Mouse (Mus musculus): ENCODE data around the gene Trpc4ap.
A peak's percentile ranks its signal among the peaks of the same experiment; 100 is the strongest.

Gene Trpc4ap

GRCm38 (mm10) chr2:155645746-155646145, 46.4 kb downstream of the Trpc4ap start:
- no peak for DNase-seq (ENCODE audit: extremely low read depth, insufficient read length, low spot score)

- no peak for DNase-seq (ENCODE audit: extremely low read depth, insufficient read length, low spot score)
These were observed 50.4 kb downstream of the Trpc4ap start for GRCm38 (mm10) chr2:155641540-155642472.

GRCm38 (mm10) chr2:155640656-155641055, 51.5 kb downstream of the Trpc4ap start:
- no peak for DNase-seq (ENCODE audit: extremely low read depth, insufficient read length, low spot score)

GRCm38 (mm10) chr2:155637411-155637810, 54.8 kb downstream of the Trpc4ap start:
- DNase-seq (ENCODE audit: extremely low read depth, insufficient read length, low spot score): no peak

- DNase-seq (ENCODE audit: extremely low read depth, insufficient read length, low spot score): no peak
These were observed 55.3 kb downstream of the Trpc4ap start for GRCm38 (mm10) chr2:155636881-155637280.

- DNase-seq (ENCODE audit: extremely low read depth, insufficient read length, low spot score): no peak
These were observed 56.2 kb downstream of the Trpc4ap start for GRCm38 (mm10) chr2:155635961-155636360.

- DNase-seq (ENCODE audit: extremely low read depth, insufficient read length, low spot score): no peak
These were observed 57.6 kb downstream of the Trpc4ap start for GRCm38 (mm10) chr2:155634562-155634961.

GRCm38 (mm10) chr2:155633731-155634130, 58.5 kb downstream of the Trpc4ap start:
- no peak for DNase-seq (ENCODE audit: extremely low read depth, insufficient read length, low spot score)

- DNase-seq (ENCODE audit: extremely low read depth, insufficient read length, low spot score): no peak
These were observed 59.1 kb downstream of the Trpc4ap start for GRCm38 (mm10) chr2:155633121-155633520.

GRCm38 (mm10) chr2:155632138-155632936, 59.8 kb downstream of the Trpc4ap start:
- no peak for DNase-seq (ENCODE audit: extremely low read depth, insufficient read length, low spot score)

GRCm38 (mm10) chr2:155630590-155631416, 61.4 kb downstream of the Trpc4ap start:
- no peak for DNase-seq (ENCODE audit: extremely low read depth, insufficient read length, low spot score)

- DNase-seq (ENCODE audit: extremely low read depth, insufficient read length, low spot score): no peak
These were observed 62.0 kb downstream of the Trpc4ap start for GRCm38 (mm10) chr2:155630153-155630552.

GRCm38 (mm10) chr2:155629231-155629661, 62.9 kb downstream of the Trpc4ap start:
- DNase-seq (ENCODE audit: extremely low read depth, insufficient read length, low spot score): no peak

GRCm38 (mm10) chr2:155628519-155628918, 63.7 kb downstream of the Trpc4ap start:
- no peak for DNase-seq (ENCODE audit: extremely low read depth, insufficient read length, low spot score)

GRCm38 (mm10) chr2:155628112-155628511, 64.1 kb downstream of the Trpc4ap start:
- no peak for DNase-seq (ENCODE audit: extremely low read depth, insufficient read length, low spot score)

- no peak for DNase-seq (ENCODE audit: extremely low read depth, insufficient read length, low spot score)
These were observed 65.0 kb downstream of the Trpc4ap start for GRCm38 (mm10) chr2:155627030-155627738.

GRCm38 (mm10) chr2:155626277-155626676, 65.9 kb downstream of the Trpc4ap start:
- no peak for DNase-seq (ENCODE audit: extremely low read depth, insufficient read length, low spot score)

GRCm38 (mm10) chr2:155624730-155625129, 67.5 kb downstream of the Trpc4ap start:
- peak; percentile 87 for DNase-seq (ENCODE audit: extremely low read depth, insufficient read length, low spot score)

GRCm38 (mm10) chr2:155623996-155624395, 68.2 kb downstream of the Trpc4ap start:
- DNase-seq (ENCODE audit: extremely low read depth, insufficient read length, low spot score): no peak

- no peak for DNase-seq (ENCODE audit: extremely low read depth, insufficient read length, low spot score)
These were observed 69.6 kb downstream of the Trpc4ap start for GRCm38 (mm10) chr2:155622606-155623005.

Measured in 3134 (cell line).